Mouse (Mus musculus) MEL-GATA-1-ER (cell line): Measurements from ENCODE around the gene Nacc2.

Experiments
- DNase-seq: peaks from one replicate; pipeline ENCODE4 v3.0.0-alpha.2; 2012; ENCODE audit warnings: low read depth; ENCODE audit errors: extremely low read depth

Nacc2 gene

DNA sequence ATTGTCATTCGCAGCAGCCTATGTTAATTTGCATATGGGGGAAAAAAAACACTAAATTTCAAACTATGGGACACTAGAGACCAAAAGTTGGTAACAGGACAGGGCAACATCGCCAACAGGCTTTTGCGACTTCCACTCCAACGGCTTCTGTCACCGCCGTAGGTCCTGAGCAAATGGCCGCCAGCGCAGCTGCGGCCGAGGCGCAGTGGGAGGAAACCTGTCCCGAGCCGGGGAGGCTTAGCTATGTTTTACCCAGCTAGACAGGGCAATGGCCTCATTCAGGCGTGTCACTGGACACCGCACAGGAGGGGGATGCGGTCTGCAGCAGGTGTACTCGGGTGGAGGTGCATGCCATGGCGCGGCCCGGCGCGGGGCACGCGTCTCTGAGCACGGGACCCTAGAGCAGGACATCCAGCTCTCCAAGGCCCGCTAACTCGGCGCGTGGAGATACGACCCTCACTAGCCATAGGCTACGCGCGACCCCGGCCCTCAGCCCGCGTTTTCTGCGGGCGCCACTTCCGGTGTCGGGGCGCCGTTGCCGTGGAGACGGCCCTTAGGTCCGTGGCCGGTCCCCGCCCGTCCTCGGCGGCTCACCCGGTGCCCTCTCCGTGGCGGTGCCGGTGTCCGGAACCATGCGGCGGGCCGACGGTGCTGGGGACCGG lies 16.7 kb upstream of the Nacc2 start:
- peak; percentile 47 for DNase-seq

DNA sequence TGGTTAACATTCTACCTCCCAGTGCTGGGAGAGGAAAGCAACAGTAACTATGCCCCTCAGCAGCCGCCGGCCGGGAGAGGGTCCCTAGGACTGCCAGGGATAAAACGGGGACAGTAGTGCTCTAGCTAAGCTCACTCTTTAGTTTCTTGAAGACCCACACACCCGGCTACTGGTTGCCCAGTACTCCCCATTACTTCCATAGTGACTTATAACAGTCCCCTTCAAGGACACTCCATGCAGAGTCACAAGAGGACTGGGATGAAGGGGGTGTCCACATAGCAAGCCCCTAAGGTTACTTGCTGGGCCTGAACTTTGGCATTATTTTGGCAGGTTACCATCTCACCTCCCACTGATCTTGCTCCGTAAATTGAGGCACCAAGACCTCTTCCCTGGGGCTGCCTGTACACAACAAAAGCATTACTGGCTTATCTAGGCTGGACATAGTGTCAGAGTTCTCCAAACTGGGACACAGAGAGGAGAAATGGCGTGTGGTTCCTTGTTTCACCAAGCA lies 16.1 kb upstream of the Nacc2 start:
- no peak for DNase-seq

DNA sequence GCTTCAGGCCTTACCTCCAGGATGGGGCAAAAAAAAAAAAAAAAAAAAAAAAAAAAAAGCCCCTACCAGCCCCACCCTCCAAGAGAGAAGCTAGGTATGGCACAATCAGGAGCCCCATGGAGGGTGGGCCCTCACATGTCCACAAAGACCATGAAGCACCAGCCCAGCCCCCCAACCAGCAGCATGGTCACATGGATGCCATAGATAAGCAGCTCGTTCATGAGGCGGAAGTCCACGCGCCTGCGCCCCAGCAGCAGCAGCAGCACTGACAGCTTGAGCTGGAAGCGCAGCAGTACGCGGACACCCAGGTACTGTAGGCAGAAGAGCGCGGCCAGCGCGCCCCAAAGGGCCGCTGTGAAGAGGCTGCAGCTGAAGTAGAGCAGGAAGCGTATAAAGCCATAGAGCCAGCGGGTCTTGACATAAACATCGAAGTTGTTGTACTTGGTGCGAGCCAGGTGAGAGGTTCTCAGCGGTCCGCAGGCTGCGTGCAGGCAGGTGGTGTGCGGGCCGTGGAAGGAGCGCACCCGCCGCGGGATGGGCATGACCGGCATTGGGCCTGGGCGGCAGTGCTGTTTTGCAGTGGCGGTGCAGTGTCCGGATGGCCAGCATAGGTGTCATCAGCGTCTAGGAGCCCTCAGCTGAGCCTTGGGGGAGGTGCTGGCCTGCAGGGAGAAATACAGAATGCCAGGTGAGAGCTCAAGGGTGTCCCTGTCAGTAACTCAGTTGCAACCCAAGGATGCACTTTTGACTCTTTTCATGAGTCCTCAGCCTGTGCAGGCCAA lies 15.4 kb upstream of the Nacc2 start:
- DNase-seq, result peak; percentile 88

DNA sequence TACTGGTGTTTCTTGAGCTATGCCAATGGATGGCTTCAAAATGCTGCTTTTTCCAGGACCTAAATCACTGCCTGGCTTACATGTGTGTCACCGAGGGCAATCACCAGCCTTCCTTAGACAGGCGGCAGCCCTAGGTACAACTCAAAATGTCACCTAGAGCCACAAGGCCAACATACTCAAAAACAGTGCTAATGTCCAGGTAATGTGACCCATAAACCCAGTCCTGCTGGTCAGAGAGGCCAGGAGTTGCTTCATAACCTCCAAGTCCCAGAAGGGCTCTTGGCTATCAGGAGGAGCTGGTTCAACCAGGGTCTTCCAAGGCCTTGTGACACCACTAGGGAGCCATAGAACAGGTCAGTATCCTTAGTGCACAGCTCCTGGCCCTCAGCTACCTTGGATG lies 11.6 kb upstream of the Nacc2 start:
- DNase-seq, result no peak

DNA sequence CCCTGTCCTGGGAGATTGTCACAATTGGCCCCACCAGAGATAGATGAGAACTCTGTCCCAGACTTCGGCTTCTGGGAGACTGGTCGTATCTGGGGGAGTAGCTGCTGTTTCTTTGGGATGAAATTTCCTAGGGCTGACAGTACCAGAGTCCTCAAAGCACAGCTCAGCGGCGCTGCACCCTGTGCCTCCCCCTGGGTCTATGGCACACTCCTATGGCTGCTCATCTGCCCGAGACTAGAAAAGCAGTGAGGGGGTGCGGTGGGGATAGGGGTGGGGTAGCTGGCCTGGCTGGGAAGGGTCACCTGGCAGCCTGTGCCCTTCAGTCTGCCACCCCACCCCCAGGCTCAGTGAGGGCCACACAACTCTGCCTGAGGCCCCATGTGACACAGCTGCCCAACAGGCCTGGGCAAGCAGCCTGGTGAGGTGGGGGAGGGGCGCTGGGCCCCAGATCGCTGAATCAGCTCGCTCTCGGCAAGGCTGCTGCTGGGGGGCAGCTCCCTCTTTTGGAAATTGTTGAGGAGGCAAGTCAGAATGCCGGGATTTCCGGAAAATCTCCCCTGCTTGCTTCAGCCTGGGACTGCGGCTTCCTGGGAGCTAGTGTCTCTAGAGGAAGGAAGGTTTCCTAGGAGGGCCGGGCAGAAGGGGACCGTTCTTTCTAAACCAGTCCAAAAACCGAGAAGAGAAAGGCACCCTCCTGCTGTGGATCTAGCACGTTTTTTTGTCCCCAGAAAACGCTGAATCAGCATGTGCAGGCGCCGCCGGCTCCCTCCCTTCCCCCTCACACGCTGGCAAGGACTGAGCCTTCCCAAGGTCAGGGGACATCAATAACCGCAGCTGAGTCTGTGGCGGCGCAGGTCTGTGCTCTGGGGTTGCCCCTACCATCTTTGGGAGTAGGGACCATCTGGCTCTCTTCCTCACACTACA lies 9.9 kb upstream of the Nacc2 start:
- DNase-seq, result no peak

DNA sequence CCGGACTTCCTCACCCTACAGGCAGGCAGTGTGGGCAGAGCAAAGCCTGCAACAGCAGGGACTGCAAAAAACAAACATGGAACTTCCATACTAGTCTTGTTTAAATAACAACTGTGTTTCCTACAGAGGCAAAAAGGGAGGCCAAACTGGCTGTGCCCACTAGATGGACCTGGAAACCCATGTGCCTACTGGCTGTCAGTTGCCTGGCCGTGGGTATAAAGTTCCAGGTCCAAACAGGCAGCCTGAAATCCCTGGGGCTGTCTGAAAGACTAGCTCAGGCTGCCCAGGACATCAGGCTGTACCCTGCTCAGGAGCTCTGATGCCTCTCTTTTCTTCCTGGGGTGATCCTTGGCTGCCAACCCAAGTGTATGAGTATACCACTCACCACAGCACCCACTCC lies 8.3 kb upstream of the Nacc2 start:
- DNase-seq, result no peak

DNA sequence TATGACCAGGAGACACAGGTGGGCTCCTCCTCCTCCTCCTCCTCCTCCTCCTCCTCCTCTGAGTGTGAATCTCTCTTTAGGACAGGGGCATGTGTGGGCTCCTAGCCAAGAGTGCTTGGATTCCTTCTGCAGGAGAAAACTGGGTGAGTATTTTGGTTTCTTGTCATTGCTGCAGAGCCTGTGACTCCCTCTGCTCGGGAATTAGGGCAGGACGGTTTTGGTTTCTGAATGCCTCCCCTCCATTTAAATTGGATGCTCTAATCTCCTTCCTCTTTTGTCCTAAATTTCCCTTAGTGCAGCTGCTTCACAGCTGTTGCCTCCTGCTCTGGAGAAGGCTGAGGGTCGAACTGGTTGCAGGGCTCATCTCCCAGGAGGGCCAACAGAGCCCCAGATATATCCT lies 6.9 kb upstream of the Nacc2 start:
- DNase-seq, result no peak

DNA sequence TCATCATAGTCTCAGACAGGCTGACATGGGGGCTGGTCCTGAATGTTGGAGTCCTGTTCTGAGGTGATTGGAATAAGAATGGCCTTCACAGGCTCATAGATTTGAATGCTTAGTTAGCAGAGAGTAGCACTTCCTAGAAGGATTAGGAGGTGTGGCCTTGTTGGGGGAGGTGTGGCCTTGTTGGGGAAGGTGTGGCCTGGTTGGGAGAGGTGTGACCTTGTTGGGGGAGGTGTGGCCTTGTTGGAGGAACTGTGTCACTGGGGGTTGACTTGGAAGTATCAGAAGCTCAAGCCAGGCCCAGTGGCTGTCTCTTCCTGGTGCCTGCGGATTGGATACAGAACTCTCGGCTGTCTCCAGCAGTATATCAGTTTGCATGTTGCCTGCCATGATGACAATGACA lies 6.3 kb upstream of the Nacc2 start:
- DNase-seq, result no peak

DNA sequence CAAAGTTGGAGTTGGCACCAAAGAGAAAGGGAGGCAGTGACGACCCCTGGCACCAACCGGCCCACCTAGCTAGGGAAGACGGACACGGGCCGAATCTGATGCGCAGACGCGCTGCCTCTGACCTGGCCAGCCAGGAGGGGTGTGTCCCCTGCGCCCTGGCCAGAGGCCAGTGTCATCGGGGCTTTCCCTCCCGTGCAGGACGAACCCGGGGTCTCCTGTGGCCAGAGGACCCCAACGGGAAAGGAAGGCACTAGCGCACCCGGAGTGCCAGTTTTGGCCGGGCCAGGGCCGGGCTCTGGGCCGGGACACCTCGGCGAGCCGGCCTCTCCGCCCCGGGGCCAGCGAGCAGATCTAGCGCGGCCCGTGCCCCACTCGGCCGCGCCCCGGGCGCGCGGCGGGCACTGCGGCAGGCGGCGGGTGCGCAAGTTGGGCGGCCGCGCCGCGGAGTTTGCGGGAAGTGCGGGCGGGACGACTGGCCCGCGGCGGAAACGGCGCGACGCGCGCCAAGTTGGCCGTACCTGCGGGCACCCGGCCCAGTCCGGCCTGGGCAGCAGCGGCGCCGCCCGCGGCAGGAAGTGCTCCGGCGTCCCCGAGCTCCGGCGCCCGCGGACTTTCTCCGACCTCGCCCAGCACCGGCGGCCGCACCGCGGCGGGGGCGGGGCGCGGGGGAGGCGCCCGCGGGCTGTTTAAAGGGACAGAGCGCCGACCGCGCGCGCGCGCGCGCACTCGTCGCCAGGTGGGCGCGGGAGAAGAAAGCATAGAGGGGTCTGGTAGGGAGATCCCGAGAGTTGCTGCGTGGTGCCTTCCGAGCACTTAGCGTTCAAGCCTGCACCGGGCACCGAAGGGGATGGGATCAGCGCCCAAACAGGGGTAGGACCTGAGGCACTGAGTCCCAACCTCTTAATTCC lies 595 bp downstream of the Nacc2 start:
- DNase-seq, result peak; percentile 13

DNA sequence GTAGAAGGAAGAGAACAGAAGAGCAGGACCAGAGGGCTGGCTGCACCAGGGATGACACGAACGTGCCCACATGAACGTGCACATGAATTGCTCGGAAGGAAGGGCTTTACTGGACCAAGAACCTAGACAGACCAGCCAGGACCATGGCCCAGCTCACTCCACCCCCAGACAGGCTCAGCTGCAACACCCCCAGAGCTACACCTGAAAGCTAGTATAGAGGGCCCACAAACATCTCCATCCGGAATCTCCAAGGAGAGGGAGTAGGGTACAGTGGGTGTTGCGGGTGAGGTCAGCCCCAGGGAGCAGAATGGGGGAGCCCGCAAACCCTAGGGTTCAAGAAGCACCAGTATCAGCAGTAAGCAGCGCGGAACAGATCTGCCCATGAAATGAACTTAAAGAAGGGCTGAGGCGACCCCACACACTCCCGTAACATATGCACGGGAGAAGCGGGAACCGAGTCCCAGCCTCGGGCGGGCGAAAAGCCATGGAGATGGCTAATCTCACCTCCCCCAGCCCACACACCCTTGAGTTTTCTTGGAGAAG lies 1.4 kb downstream of the Nacc2 start:
- DNase-seq, result no peak

DNA sequence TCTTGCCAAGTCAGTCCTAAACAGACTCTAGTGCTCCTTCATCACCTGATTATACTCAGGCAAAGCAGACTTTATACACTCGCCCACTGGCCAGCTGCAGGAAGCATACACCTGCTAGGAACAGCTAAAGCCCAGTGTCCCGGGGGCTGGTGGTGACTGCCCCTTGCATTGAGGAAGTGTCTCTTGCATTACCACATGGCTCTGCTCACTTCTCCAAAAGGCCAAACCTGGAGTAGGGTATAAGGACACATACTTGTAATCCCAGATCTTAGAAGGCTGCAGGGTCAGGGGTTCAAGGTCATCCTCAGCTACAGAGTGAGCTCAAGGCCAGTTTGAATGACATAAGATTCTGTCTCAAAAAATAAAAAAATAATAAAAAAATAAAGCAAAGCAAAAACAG lies 3.4 kb downstream of the Nacc2 start:
- DNase-seq, result no peak

DNA sequence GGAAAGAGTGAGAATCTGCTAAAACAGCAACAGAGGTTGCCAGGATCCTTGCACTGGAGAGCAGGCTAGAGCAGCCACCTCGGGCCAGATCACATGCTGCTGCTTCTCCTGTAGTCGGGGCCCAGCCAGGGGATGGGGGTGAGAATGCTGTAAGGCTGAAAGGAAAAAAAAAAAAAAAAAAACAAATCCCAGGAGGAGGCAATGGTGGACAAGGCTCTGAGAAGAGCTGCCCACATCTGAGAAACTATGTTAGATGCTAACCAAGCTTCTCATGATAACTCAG lies 3.8 kb downstream of the Nacc2 start:
- no peak for DNase-seq

DNA sequence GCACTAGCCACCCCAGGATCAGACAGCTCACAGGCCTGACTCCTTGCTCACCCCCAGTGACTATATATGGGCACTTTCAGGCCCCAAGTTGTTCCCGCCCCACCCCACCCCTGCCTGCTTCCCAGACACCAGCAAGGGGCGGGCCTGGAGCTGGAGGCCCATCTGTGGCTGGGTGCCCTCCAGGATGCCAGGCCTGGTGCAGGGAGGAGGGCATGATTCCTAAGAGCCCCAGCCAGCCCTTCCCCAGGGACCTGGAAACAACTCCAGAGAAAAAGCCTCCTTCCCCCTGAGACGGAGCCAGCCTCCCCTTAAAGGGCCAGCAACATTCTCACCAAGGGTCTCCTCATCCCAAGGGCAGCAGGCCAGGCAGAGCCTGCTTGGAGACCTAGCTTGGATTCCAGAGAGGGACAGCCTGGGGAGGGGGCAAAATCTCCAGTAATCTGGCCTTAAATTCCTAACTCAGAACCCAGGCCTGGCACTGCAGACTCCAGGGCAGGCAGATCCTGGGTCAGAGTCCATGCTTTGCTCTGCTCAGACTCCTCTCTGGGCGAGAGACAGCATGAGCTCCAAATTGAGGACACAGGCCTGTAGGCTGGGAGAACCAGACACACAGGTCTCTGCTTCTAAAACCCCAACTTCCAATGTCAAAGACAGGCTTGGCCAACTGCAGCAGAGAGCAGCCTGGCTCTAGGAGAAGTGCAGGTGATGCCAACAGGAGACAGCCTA lies 4.3 kb downstream of the Nacc2 start:
- DNase-seq, result no peak

DNA sequence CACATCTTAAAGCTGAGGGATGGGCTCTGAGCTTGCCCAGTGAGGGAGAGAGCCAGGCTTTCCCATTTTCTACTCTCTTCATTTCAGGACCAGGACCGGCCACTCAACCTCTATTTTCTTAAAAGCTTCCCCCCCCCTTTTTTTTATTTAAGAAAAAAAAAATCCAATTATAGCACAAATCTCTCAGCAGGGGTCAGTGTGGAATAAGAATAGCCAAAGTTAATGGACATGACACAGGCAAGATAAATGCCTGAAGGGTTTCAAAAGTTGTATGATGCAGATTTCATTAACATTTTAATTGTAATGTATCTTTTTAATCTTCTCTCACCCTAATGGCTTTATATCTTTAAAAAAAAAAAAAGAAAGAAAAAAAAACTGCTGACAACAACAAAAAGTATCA lies 5.4 kb downstream of the Nacc2 start:
- no peak for DNase-seq

DNA sequence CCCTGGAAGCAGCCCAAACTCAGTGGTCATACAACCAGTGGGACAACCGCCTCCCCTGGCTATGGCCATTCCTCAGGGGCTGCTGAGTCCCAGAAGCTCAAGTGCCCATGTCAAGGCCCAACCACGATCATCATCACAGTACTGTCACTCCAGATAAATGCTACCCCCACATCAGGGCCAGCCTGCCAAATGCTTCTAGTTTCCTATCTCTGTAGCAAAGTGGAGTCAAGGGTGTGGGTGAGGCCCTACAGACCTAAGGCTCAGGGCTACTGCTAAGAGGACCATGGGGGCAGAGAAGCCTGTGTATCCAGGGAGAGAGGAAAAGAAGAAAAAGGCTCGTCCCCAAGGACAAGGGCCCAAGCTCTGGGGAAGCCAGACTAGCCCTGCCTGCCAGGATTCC lies 6.5 kb downstream of the Nacc2 start:
- DNase-seq, result no peak

DNA sequence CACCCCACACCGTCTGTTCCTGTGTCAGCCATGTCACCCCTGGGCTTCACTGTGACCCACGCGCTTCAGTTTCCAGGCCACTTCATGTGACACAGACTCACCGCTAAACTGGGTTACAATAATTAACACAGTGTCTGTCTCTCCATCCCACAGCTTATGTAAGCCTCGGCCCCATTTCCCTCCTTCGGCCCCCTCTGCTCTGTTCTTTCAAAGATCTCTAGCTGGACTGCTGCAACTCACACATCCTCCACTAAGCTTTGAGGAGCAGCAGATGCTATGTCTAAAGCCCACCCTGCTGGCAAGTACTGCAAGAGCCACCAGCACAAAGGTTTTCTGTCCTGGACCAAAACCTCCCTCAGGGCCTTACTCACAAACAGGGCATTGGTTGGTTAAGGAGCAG lies 7.8 kb downstream of the Nacc2 start:
- no peak for DNase-seq

DNA sequence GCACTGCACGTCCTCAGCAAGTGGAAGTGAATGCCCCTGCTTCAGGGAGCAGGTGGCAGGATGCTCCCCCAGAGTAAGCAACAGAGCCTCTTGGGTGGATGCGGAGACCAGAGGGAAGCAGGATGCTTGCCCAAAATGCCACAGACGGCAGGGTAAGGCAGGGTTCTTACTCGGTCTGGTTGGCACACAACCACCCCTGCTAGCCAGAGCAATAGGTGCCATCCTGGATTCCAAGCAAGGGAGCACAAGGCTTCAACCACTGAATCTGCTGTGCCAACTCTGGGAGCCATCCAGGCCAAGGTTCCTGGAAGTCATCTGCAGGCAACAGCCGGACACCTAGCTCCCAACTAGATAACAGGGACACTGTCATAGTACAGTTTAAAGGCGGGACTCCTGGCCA lies 14.8 kb downstream of the Nacc2 start:
- no peak for DNase-seq

DNA sequence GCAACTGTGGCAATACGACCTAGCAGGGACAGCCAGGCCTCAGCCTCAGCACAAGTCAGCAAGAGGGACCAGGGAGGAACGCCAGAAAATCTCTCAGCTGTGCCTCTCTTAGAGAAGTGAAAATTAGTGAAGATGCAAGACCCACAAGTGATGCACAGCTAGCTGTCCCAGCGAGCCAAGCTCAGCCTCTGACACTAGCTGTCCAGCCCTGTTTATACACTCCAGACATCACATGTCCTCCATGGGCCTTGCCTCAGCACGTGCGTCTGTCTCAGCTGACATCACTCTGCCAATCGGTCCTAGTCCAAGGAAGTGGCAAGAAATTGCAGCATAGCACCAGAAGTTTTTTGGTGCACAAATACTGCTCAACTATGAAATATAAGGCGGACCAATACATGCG lies 16.0 kb downstream of the Nacc2 start:
- DNase-seq, result no peak

DNA sequence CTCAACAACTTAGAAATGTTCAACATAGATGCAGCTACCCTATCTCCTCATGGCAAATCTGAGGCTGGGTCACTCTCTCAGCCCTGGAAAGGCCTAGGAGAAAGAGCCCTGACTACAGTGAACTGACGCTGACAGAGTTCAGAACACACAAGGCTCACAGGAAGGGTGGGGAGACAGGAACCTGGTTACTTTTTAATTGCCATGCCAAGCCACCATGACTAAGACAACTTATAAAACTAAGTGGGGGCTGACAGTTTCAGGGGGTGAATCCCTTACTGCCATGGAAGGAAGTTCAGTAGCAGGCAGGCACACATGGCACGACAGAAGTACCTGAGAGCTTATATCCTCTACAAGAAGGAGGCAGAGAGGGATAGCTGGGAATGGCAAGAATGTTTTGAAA lies 16.8 kb downstream of the Nacc2 start:
- no peak for DNase-seq

DNA sequence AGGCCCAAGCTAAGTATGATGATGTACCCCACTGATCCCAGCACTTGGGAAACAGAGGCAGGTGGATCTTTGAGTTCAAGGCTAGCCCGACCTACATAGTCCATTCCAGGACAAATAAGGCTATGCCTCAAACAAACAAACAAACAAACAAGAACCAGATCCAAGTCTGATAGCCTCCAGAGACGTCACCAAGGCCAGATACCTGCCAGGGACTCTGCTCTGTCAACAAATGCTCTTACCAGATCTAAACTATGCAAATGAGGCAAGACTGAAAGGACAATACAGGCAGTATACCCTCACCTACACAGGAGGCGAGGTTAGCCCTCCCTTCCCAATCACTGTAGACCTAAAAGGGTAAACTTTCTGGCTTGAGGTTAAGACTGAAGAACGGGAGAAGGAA lies 22.7 kb downstream of the Nacc2 start:
- DNase-seq, result no peak
